Mouse (Mus musculus) adrenal gland (tissue): ENCODE results near the gene Olfr978.
"Not testable (repeated sequence)": the region's sequence is repeated elsewhere in the genome, so short reads cannot be mapped to it uniquely, and the experiment has no call there.

Experiments used
- intact Hi-C: fragments of 180-260 bp; cut with DNase I; formaldehyde crosslinking; loops from one replicate; pipeline ENCODE4 v1.15.1; 2025
- long read RNA-seq, 2 experiments: library from polyadenylated mRNA; unstranded; transcript quantifications; one replicate each; pipeline ENCODE4 v2.0.0; 2020; ENCODE audit warnings: borderline replicate concordance in 1 of 2; ENCODE audit not compliant: insufficient replicate concordance in 1 of 2

Olfr978 gene
- long read RNA-seq, experiment 1: 0 reads
- long read RNA-seq, experiment 2: 0 reads

DNA sequence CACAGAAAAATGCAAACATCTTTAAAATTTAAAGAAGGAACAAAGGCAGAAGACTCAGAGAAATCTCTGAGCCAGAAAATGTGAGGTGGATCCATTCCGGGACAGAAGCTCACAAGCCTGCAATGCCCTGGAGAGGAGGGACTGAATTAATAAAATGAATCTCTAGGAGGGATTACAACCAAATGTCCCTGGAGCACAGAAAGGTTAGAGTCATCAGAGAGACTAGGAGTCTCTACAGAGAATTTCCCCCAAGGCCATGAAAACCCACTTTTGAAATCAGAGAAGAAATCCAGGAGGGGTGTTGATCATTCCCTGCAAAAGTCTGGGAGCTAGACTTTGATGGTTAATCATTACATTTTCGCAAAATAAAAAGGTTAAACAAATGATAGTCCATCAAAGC lies at the start of gene Olfr978:
Olfr978 (plus strand) TSS at position 301 of the 400 bp plus-strand sequence.
- intact Hi-C loops: no loop called here

DNA sequence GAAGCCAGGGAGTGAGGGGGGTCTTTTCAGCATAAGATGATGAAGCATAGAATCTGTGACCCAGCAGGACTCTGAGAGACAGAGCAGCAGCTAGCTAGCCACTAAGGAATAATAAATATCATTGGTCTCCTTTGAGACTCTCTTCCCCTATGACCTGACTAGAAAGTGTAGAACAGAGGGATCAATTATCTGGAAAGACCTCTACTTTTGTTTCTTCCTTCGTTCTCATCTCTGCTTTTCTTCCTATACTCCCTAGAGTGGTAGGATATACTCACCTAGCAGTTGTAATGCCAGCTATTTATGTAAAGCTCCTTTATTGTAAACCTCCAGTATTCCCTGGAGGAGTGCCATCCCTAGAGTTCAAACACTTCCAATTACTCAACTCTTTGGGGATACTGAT lies 40.0 kb upstream of the Olfr978 start, which contains the start of gene Olfr975:
Olfr975 (minus strand) TSS at position 101 of the 400 bp plus-strand sequence.
- intact Hi-C loops: no loop called here

DNA sequence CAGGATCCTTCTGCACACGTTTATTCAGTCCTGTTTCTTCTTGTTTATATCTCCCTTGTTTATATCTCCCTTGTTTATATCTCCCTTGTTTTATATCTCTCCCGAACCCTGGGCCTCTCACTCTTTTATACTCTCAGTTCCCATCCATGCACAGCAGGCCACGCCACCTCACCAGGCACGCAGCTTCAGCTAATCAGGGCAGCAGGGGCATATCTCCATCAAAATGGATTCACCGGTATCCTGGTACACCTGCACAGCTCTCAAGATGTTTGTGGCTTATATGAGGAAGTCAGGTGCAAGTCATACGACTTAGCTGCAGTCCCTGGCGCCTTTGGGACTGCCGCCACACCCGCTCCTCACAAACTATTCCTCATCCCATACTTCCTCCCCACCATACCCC lies 30.9 kb upstream of the Olfr978 start, which contains the start of gene Olfr976:
Olfr976 (minus strand) TSS at position 101 of the 400 bp plus-strand sequence.
- intact Hi-C loops: not testable (repeated sequence)

DNA sequence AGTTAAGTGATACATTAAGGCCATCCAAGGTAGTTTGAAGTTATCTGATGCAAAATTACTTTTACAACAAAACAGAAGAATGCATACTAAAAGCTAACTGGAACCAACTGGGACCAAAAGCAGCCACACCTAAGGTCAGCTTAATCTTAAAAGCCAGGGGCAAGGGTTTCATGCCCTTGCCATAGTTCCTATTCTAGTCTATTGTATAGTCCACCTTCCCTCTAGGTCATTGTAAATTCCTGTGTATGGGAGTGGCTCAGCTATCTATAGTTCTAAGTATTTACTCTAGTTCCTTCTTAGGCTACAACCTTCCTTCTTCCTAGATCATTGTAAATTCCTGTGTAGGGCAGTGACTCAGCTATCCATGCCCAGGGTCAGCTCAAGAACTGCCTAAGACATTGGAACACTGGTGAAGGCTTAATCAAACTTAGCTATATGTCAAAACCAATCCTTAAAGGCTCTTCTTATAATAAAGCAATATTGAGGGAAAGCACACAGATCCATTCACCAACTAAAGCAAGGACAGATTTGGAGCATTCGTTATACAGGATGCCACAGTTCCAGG lies 15.2 kb upstream of the Olfr978 start:
- intact Hi-C loops: not testable (repeated sequence)

DNA sequence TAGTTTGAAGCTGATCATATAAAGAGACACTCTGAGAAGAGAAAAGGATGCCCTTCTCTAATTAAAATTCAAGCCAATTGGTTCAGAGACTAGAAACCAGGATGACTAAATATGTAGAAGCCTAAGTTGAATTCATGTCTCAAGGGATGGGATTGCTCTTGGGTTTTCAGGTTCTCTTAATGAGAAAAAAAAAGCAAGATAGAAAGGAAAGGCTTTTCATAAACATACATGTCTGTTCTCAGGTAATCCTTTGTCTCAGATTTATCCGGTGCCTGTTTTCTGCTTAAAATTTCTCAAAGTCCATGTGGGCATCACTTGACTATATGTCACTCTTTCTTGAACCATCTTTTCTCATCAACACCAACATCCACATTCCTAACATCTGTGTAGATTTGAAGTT lies 11.5 kb downstream of the Olfr978 start, which contains the start of gene Olfr979:
Olfr979 (minus strand) TSS at position 101 of the 400 bp plus-strand sequence.
- intact Hi-C loops: no loop called here

DNA sequence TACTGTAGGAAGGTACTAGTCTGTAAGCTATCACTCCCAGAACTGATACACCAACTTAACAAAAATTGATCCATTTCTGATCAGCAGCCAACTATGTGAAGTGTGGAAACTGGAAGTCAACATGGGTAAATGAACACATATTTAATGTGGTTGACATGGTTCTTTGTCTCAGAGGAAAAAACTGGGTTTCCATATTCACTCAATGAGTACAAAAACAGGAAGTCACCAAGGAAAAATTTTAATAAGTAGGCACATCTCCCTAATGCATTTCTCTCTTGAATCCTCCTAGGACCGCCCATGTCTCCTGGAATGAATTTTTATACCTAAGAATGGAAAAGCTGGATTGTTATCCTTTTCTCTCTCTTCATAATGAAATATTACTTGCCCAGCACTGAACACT lies 17.6 kb downstream of the Olfr978 start, which contains the start of gene Olfr980:
Olfr980 (minus strand) TSS at position 101 of the 400 bp plus-strand sequence.
- intact Hi-C loops: no loop called here

DNA sequence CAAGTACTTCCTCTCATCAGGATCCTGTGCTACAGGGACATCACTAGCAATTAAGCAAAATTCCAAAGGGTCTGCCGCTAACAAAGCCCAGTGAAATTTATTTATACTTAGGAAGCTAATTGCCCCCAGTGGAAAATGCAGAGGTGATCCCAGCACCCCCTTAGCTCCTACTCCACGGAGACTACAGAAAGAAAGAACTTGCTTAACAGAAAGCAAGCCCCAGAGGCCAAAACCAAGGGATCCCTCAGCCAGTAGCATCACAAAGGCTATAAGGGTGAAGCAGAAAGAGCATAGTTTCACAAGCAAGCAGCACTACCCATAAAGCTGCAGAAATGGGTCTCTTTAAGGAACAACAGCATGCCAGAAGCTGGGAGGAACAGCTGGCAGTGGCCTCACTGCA lies 29.3 kb downstream of the Olfr978 start, which contains the start of gene Olfr981:
Olfr981 (plus strand) TSS at position 301 of the 400 bp plus-strand sequence.
- intact Hi-C loops: no loop called here
